Mouse (Mus musculus) liver, postnatal 0 days (tissue): ENCODE results near the gene Dis3l2.

ENCODE experiments used
- CTCF ChIP-seq: sonication (generic); IDR thresholded peaks from 2 replicates; pipeline ENCODE4 v1.5.1; 2016; ENCODE audit warnings: antibody characterized with exemption, low read depth
- EP300 ChIP-seq: IDR thresholded peaks from 2 replicates; pipeline ENCODE4 v1.6.1; 2016; ENCODE audit warnings: antibody characterized with exemption, low read depth, mild to moderate bottlenecking

DNA sequence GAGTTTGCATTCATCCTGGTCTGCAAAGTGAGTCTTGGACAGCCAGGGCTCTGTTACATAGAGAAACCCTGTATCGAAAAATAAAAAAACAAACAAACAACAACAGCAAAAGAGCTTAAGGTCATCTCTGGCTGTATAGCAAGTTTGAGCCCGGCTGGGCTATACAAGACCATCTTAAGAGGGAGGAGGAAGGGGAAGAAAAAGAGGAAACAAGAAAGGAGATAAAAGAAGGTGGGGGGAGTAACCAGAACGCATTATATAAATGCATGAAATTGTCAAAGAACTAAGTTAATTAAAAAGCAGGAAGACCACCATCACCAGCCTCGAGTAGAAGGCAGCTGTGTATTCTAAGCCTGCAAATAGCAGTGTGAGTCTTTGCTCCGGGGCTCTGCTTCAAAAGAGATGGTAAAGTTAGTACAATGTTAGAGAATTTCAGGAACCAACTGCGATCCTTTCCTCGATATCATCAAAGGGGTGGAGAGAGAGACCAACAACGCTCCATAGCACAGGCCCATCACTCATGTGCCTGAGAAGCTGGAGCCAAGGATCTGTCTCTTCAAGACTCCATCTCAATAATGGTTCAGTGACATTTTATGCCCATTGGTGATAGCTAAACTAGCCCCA lies 355.5 kb downstream of the Dis3l2 start:
- TF ChIP-seq CTCF = no peak
- TF ChIP-seq EP300 = no peak
